Mouse (Mus musculus): Measurements from ENCODE around the gene Lrrc31.

DNA sequence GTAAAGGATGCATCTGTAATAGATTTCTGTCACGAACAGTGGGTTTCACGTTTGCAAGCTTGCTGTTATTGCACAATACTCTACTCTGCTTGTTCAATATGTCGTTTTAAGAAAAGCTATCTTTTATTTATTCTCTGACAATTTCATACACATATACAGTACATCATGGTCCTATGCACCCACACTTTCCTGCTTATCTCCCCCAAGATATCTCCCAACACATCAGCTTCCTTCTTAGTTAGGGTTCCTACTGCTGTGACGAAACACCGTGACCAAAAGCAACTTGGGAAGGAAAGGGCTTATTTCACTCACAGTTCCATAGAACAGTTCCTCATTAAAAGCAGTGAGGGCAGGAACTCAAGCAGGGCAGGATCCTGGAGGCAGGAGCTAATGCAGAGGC, 43.7 kb downstream of the Lrrc31 start:
- TF ChIP-seq POLR2AphosphoS2 (IDR thresholded peaks at IDR 0.05; ENCODE audit: insufficient read length, low read depth) (no peak), E2F4 (IDR thresholded peaks at IDR 0.05; ENCODE audit: insufficient read depth) (no peak), REST (IDR thresholded peaks at IDR 0.05; ENCODE audit: insufficient read depth, insufficient read length) (no peak), POLR2A (IDR thresholded peaks at IDR 0.05; ENCODE audit: insufficient read length, low read depth) (no peak), TCF12 (IDR thresholded peaks at IDR 0.05; ENCODE audit: insufficient read depth, poor library complexity, severe bottlenecking) (no peak), USF1 (IDR thresholded peaks at IDR 0.05; ENCODE audit: low read depth) (no peak)
